Mouse (Mus musculus) stomach, postnatal 0 days (tissue): ENCODE results near the gene Ttll3.

Source experiments
- CTCF ChIP-seq: IDR thresholded peaks from 2 replicates; pipeline ENCODE4 v1.5.1; 2016; ENCODE audit warnings: antibody characterized with exemption, low read depth, mild to moderate bottlenecking, moderate library complexity
- EP300 ChIP-seq: optimal IDR thresholded peaks from 2 replicates; pipeline ENCODE3; 2016; ENCODE audit warnings: antibody characterized with exemption

DNA sequence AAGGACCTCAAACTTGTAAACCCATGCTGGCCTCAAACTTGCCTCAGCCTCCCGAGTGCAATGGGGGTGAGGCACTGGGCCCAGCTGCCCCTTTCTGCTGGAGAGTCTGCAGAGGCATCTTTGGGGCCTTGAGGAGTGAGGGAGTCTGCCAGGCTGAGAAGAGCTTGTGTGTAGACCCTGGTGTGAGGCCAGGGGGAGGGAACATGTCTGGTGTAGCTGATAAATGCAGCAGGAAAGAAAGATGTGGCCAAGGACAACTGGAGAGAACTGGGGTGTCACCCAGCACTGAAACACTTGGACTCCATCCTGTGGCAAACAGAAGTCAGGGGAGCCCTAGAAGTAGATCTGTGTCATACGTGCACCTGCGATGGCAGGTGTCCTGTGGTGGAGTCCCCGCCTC is 15.6 kb upstream of the Ttll3 start:
- TF ChIP-seq CTCF (no peak), EP300 (no peak)
